Mouse (Mus musculus) cerebellum, adult 11-12 months (tissue): ENCODE results near the gene Stim2.

ENCODE experiments used
- DNase-seq: peaks from one replicate; pipeline ENCODE4 v3.0.0; 2022

The Stim2 gene

GRCm38 (mm10) chr5:54052205-54052604 lies 53.9 kb downstream of the Stim2 start:
- DNase-seq: no peak

- no peak for DNase-seq
Measured at GRCm38 (mm10) chr5:54053673-54054366, 55.5 kb downstream of the Stim2 start.

- DNase-seq: no peak
Measured at GRCm38 (mm10) chr5:54056266-54056665, 58.0 kb downstream of the Stim2 start.

- DNase-seq: peak; percentile 28
Measured at GRCm38 (mm10) chr5:54059998-54060397, 61.7 kb downstream of the Stim2 start.

- no peak for DNase-seq
Measured at GRCm38 (mm10) chr5:54062079-54062478, 63.8 kb downstream of the Stim2 start.

GRCm38 (mm10) chr5:54067591-54067990 lies 69.3 kb downstream of the Stim2 start:
- DNase-seq: no peak

- no peak for DNase-seq
Measured at GRCm38 (mm10) chr5:54070549-54070948, 72.2 kb downstream of the Stim2 start.

GRCm38 (mm10) chr5:54071288-54071687 lies 73.0 kb downstream of the Stim2 start:
- no peak for DNase-seq

GRCm38 (mm10) chr5:54071705-54072104 lies 73.4 kb downstream of the Stim2 start:
- no peak for DNase-seq

GRCm38 (mm10) chr5:54073291-54073690 lies 75.0 kb downstream of the Stim2 start:
- no peak for DNase-seq

GRCm38 (mm10) chr5:54079997-54080396 lies 81.7 kb downstream of the Stim2 start:
- DNase-seq: no peak

GRCm38 (mm10) chr5:54087912-54088311 lies 89.6 kb downstream of the Stim2 start:
- no peak for DNase-seq

GRCm38 (mm10) chr5:54098219-54098618 lies 99.9 kb downstream of the Stim2 start:
- DNase-seq: no peak

- no peak for DNase-seq
Measured at GRCm38 (mm10) chr5:54100916-54101315, 102.6 kb downstream of the Stim2 start.

- DNase-seq: no peak
Measured at GRCm38 (mm10) chr5:54101318-54101717, 103.0 kb downstream of the Stim2 start.

- no peak for DNase-seq
Measured at GRCm38 (mm10) chr5:54101960-54102359, 103.7 kb downstream of the Stim2 start.

- DNase-seq: no peak
Measured at GRCm38 (mm10) chr5:54106669-54107068, 108.4 kb downstream of the Stim2 start.

- DNase-seq: no peak
Measured at GRCm38 (mm10) chr5:54107069-54107468, 108.8 kb downstream of the Stim2 start.

GRCm38 (mm10) chr5:54109096-54109495 lies 110.8 kb downstream of the Stim2 start:
- no peak for DNase-seq

GRCm38 (mm10) chr5:54110789-54111188 lies 112.5 kb downstream of the Stim2 start:
- DNase-seq: no peak

- DNase-seq: peak; percentile 28
Measured at GRCm38 (mm10) chr5:54113284-54113683, 115.0 kb downstream of the Stim2 start.

- no peak for DNase-seq
Measured at GRCm38 (mm10) chr5:54116538-54116937, 118.2 kb downstream of the Stim2 start.

- no peak for DNase-seq
Measured at GRCm38 (mm10) chr5:54118410-54119212, 120.3 kb downstream of the Stim2 start.

- DNase-seq: no peak
Measured at GRCm38 (mm10) chr5:54148091-54148795, 149.9 kb downstream of the Stim2 start.
